Mouse (Mus musculus): ENCODE results near the gene Fam187a. TPM values are rescaled to one million over a fixed set of nuclear protein-coding genes. Genes with fewer than 3 reads are reported as not detected.
A peak's percentile ranks its signal among the peaks of the same experiment; 100 is the strongest.

Gene Fam187a
- total and polyA plus RNA-seq, 3 experiments: 0.08 TPM; not detected in 1

DNA sequence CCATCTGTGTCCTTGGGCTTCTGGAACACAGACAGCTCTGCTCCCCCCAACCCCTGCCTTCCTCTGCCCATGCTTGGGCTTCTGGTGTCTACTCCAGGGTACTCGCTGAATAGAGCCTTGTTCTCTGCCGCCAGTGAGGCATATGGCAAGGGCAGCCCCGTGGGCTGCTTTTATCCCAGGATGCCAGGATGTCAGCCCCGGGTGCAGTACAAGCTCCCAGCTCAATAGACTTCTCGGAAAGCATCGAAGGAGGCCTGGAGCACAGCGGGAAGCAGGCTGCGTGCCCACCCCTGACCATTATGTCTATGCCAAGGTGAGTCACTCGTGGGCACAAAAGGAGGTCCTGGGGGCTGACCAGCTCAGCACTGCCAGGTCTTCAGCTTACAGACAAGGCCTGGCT lies 13.4 kb downstream of the Fam187a start:
- Histone ChIP-seq H3K9me3 (replicated peaks; ENCODE audit: insufficient read depth, low read length) (no peaks in the 10 kb centered on the region), H3K4me3 (ENCODE audit: control insufficient read depth in 1 of 2, insufficient read depth in 1 of 2, low read depth in 2 of 2, low read length in 2 of 2) (no peak overlapping the region), H3K9ac (ENCODE audit: control insufficient read depth, low read depth, low read length, poor library complexity, severe bottlenecking) (no peak overlapping the region), H3K79me2 (ENCODE audit: control insufficient read depth, insufficient read depth, low read length, poor library complexity) (no peaks in the 10 kb centered on the region), H3K27ac (ENCODE audit: control insufficient read depth, low read depth, low read length) (no peak overlapping the region), H3K36me3 (ENCODE audit: control insufficient read depth in 1 of 2, insufficient read depth in 2 of 2, low read length in 2 of 2) (peaks cover 0 to 10% of the 10 kb centered on the region in 2 experiments; a peak in 2 of 4 replicates), H3K4me1 (ENCODE audit: control insufficient read depth in 1 of 2, insufficient read depth in 2 of 2, low read length in 2 of 2) (peaks cover 7 to 19% of the 10 kb centered on the region in 2 experiments), H3K27me3 (ENCODE audit: control insufficient read depth in 1 of 2, insufficient read depth in 2 of 2, low read length in 2 of 2) (no peaks in the 10 kb centered on the region)
- no peak for DNase-seq (ENCODE audit: low read depth, low spot score)
- TF ChIP-seq ELF1 (IDR thresholded peaks at IDR 0.05; ENCODE audit: low read depth, low read length) (no peak), MAX (IDR thresholded peaks at IDR 0.05; ENCODE audit: low read length) (no peak), CHD2 (IDR thresholded peaks at IDR 0.05; ENCODE audit: low read length) (no peak), TCF12 (IDR thresholded peaks at IDR 0.05; ENCODE audit: low read depth, low read length) (no peak), ETS1 (IDR thresholded peaks at IDR 0.05; ENCODE audit: low read depth, low read length) (no peak), POLR2AphosphoS2 (IDR thresholded peaks at IDR 0.05; ENCODE audit: low read length) (no peak), RAD21 (IDR thresholded peaks at IDR 0.05; ENCODE audit: low read depth, low read length) (no peak), RCOR1 (IDR thresholded peaks at IDR 0.05; ENCODE audit: low read depth, low read length) (no peak), GATA1 (IDR thresholded peaks at IDR 0.05; ENCODE audit: low read depth, low read length) (no peak), CTCF (IDR thresholded peaks at IDR 0.05 in 2 of 3, conservative IDR thresholded peaks at IDR 0.05 in 1 of 3; ENCODE audit: control insufficient read depth in 1 of 3, insufficient read depth in 1 of 3, low read depth in 2 of 3, low read length in 3 of 3, poor library complexity in 1 of 3, severe bottlenecking in 1 of 3) (no peak), NELFE (IDR thresholded peaks at IDR 0.05; ENCODE audit: low read depth, low read length) (no peak), GABPA (IDR thresholded peaks at IDR 0.05; ENCODE audit: low read depth, low read length) (no peak), POLR2A (IDR thresholded peaks at IDR 0.05; ENCODE audit: control insufficient read depth in 1 of 2, insufficient read depth in 1 of 2, low read depth in 1 of 2, low read length in 2 of 2, poor library complexity in 1 of 2) (no peak), TAL1 (IDR thresholded peaks at IDR 0.05; ENCODE audit: low read length) (no peak), SMC3 (IDR thresholded peaks at IDR 0.05; ENCODE audit: low read depth, low read length) (no peak), ZMIZ1 (IDR thresholded peaks at IDR 0.05; ENCODE audit: low read depth, low read length) (no peak), TBP (IDR thresholded peaks at IDR 0.05; ENCODE audit: low read depth, low read length) (no peak), USF1 (IDR thresholded peaks at IDR 0.05; ENCODE audit: low read depth, low read length) (no peak), UBTF (IDR thresholded peaks at IDR 0.05; ENCODE audit: borderline replicate concordance, insufficient read depth, low read depth, low read length) (no peak)

GRCm38 (mm10) chr11:102900763-102901162 lies 15.8 kb downstream of the Fam187a start, which contains the start of gene Gfap:
Gfap (minus strand) TSS chr11:102900912.
- DNase-seq (ENCODE audit: low read depth, low spot score): peak; percentile 85
- Histone ChIP-seq H3K27me3 (ENCODE audit: control insufficient read depth in 1 of 2, insufficient read depth in 2 of 2, low read length in 2 of 2) (no peaks in the 10 kb centered on the region), H3K79me2 (ENCODE audit: control insufficient read depth, insufficient read depth, low read length, poor library complexity) (no peaks in the 10 kb centered on the region), H3K4me1 (ENCODE audit: control insufficient read depth in 1 of 2, insufficient read depth in 2 of 2, low read length in 2 of 2) (peaks cover 0 to 6% of the 10 kb centered on the region in 2 experiments; a peak in 3 of 4 replicates), H3K4me3 (ENCODE audit: control insufficient read depth in 1 of 2, insufficient read depth in 1 of 2, low read depth in 2 of 2, low read length in 2 of 2) (no peak within 1 kb of the TSS; a peak in 1 of 4 replicates), H3K36me3 (ENCODE audit: control insufficient read depth in 1 of 2, insufficient read depth in 2 of 2, low read length in 2 of 2) (peaks cover 0 to 2% of the 10 kb centered on the region in 2 experiments; a peak in 2 of 4 replicates), H3K27ac (ENCODE audit: control insufficient read depth, low read depth, low read length) (no peak within 1 kb of the TSS), H3K9ac (ENCODE audit: control insufficient read depth, low read depth, low read length, poor library complexity, severe bottlenecking) (no peak within 1 kb of the TSS), H3K9me3 (replicated peaks; ENCODE audit: insufficient read depth, low read length) (no peaks in the 10 kb centered on the region)
- peak; percentile 77 for TF ChIP-seq SMC3 (IDR thresholded peaks at IDR 0.05; ENCODE audit: low read depth, low read length)
- no peak for TF ChIP-seq GATA1 (IDR thresholded peaks at IDR 0.05; ENCODE audit: low read depth, low read length)
- peak; percentile 92 to 99 (median 96) for TF ChIP-seq CTCF (IDR thresholded peaks at IDR 0.05 in 2 of 3, conservative IDR thresholded peaks at IDR 0.05 in 1 of 3; ENCODE audit: control insufficient read depth in 1 of 3, insufficient read depth in 1 of 3, low read depth in 2 of 3, low read length in 3 of 3, poor library complexity in 1 of 3, severe bottlenecking in 1 of 3)
- peak; percentile 82 for TF ChIP-seq RAD21 (IDR thresholded peaks at IDR 0.05; ENCODE audit: low read depth, low read length)
- peak; percentile 68 for TF ChIP-seq ZC3H11A (IDR thresholded peaks at IDR 0.05; ENCODE audit: low read depth, low read length)
- TF ChIP-seq ELF1 (IDR thresholded peaks at IDR 0.05; ENCODE audit: low read depth, low read length): peak; percentile 4; the same call in 1 of the 2 replicates

Measured in MEL (cell line).